Comparison of ENCODE assay signal across 7 mouse cellular contexts in genomic region chr2:52558411-52558810, GRCm38 (mm10).
DNase-seq lines count a peak whose midpoint lies in the region; ATAC-seq and TF ChIP-seq lines count a peak whose summit lies in the region.

No protein-coding gene starts in this region.

- H3K36me3 ChIP-seq in CH12.LX (replicated peaks in 1 of 2; ENCODE audit: control insufficient read depth in 1 of 2, insufficient read depth in 1 of 2, low read length in 1 of 2) = no peaks in the 10 kb centered on the region
- no peaks in the 10 kb centered on the region for H3K36me3 ChIP-seq in limb, embryonic 10.5 days

- H3K9me3 ChIP-seq in CH12.LX (replicated peaks; ENCODE audit: low read length) = peaks cover 1% of the 10 kb centered on the region
- no peaks in the 10 kb centered on the region for H3K9me3 ChIP-seq in limb, embryonic 10.5 days (replicated peaks)

- no peaks in the 10 kb centered on the region for H3K27me3 ChIP-seq in CH12.LX (replicated peaks)
- H3K27me3 ChIP-seq in limb, embryonic 10.5 days (ENCODE audit: low read depth, poor library complexity, severe bottlenecking) = no peaks in the 10 kb centered on the region

- TF ChIP-seq CTCF in CH12.LX (conservative IDR thresholded peaks at IDR 0.05 in 1 of 2, IDR thresholded peaks at IDR 0.05 in 1 of 2; ENCODE audit: low read depth in 2 of 2, low read length in 2 of 2) = no peak
- no peak for TF ChIP-seq CTCF in olfactory bulb, adult 2 months (IDR thresholded peaks at IDR 0.05; ENCODE audit: insufficient read depth, low read depth, low read length)

- H3K9ac ChIP-seq in CH12.LX (ENCODE audit: insufficient read depth, low read depth) = no peak overlapping the region

- TF ChIP-seq POLR2A in CH12.LX (IDR thresholded peaks at IDR 0.05; ENCODE audit: low read depth, low read length) = no peak
- no peak for TF ChIP-seq POLR2A in olfactory bulb, adult 2 months (IDR thresholded peaks at IDR 0.05; ENCODE audit: insufficient read depth, low read depth, low read length)

- H3K4me3 ChIP-seq in CH12.LX (replicated peaks in 1 of 3; ENCODE audit: low read depth in 2 of 3, low read length in 2 of 3, poor library complexity in 1 of 3) = no peak overlapping the region
- H3K4me3 ChIP-seq in olfactory bulb, adult 2 months (ENCODE audit: insufficient read depth, low read depth, low read length) = no peak overlapping the region
- no peak overlapping the region for H3K4me3 ChIP-seq in limb, embryonic 10.5 days

- H3K4me2 ChIP-seq in CH12.LX (ENCODE audit: insufficient read depth, low read depth, poor library complexity, severe bottlenecking) = no peak overlapping the region

- peaks cover 0 to 25% of the 10 kb centered on the region in 2 experiments; a peak in 2 of 4 replicates for H3K4me1 ChIP-seq in CH12.LX (ENCODE audit: control insufficient read depth in 1 of 2, insufficient read depth in 2 of 2)
- peaks cover 12% of the 10 kb centered on the region; the same call in 1 of the 2 replicates for H3K4me1 ChIP-seq in olfactory bulb, adult 2 months (ENCODE audit: control insufficient read depth, insufficient read depth, low read length)
- no peaks in the 10 kb centered on the region for H3K4me1 ChIP-seq in limb, embryonic 10.5 days

- no peak for TF ChIP-seq RAD21 in CH12.LX (IDR thresholded peaks at IDR 0.05; ENCODE audit: low read depth, low read length)

- H3K79me2 ChIP-seq in CH12.LX (replicated peaks; ENCODE audit: control insufficient read depth, extremely low read depth, insufficient read depth, poor library complexity, severe bottlenecking) = no peaks in the 10 kb centered on the region

- in situ Hi-C loops in CH12.LX (cut with MboI; ENCODE audit: low pct_ligation_motif_present, low pct_unique_long_range_greater_than_20kb, low sequenced_read_pairs) = no loop called here

- dilution Hi-C loops in CH12.LX (cut with MboI; ENCODE audit: extremely low pct_ligation_motif_present, extremely low pct_unique_long_range_greater_than_20kb, low sequenced_read_pairs) = no loop called here

- TF ChIP-seq EP300 in CH12.LX (IDR thresholded peaks at IDR 0.05; ENCODE audit: low read length) = no peak

- peak; percentile 30 for DNase-seq in CH12.LX (ENCODE audit: extremely low read depth)
- peak; percentile 56 to 86 for DNase-seq in frontal cortex, adult 2 months (ENCODE audit: extremely low spot score in 1 of 2, low spot score in 1 of 2)
- DNase-seq in layer of hippocampus, postnatal 36 days = peak; percentile 67
- no peak for DNase-seq in limb, embryonic 10.5 days (ENCODE audit: low spot score)

- ATAC-seq in cerebellum, adult (ENCODE audit: insufficient number of reproducible peaks, low FRiP score, low TSS enrichment) = peak; percentile 88
- no peak for ATAC-seq in inflammation-experienced regulatory T-cells, adult 6 months

- 14% methylated on average over 8 of the region's 8 CpGs for WGBS in olfactory bulb, adult 2 months
- WGBS in limb, embryonic 10.5 days = 55% methylated on average over 8 of the region's 8 CpGs

- no peak overlapping the region for H3K27ac ChIP-seq in CH12.LX (ENCODE audit: insufficient read depth, low read depth)
- peak overlapping the region; percentile 67 for H3K27ac ChIP-seq in olfactory bulb, adult 2 months (ENCODE audit: insufficient read depth, low read depth, low read length)
- no peak overlapping the region for H3K27ac ChIP-seq in limb, embryonic 10.5 days

TF ChIP-seq in CH12.LX, 34 proteins besides CTCF, POLR2A, EP300 and RAD21:
- TF ChIP-seq NELFE (IDR thresholded peaks at IDR 0.05; ENCODE audit: low read depth, low read length) (no peak), TBP (conservative IDR thresholded peaks at IDR 0.05; ENCODE audit: low read depth, low read length) (no peak), JUND (conservative IDR thresholded peaks at IDR 0.05; ENCODE audit: low read depth, low read length) (no peak), ZC3H11A (IDR thresholded peaks at IDR 0.05; ENCODE audit: low read depth, low read length) (no peak), SIN3A (IDR thresholded peaks at IDR 0.05; ENCODE audit: low read length) (no peak), BHLHE40 (IDR thresholded peaks at IDR 0.05; ENCODE audit: low read depth, low read length) (no peak), IRF4 (IDR thresholded peaks at IDR 0.05; ENCODE audit: low read depth, low read length) (no peak), MAZ (IDR thresholded peaks at IDR 0.05; ENCODE audit: low read depth, low read length) (no peak), MAFK (IDR thresholded peaks at IDR 0.05; ENCODE audit: insufficient replicate concordance, low read length) (no peak), SMC3 (IDR thresholded peaks at IDR 0.05; ENCODE audit: low read depth, low read length) (no peak), ZKSCAN1 (IDR thresholded peaks at IDR 0.05; ENCODE audit: borderline replicate concordance, low read depth, low read length) (no peak), KAT2A (IDR thresholded peaks at IDR 0.05; ENCODE audit: insufficient replicate concordance, low read length) (no peak), POLR2AphosphoS2 (IDR thresholded peaks at IDR 0.05; ENCODE audit: low read depth, low read length) (no peak), NRF1 (IDR thresholded peaks at IDR 0.05; ENCODE audit: low read depth, low read length) (no peak), USF1 (IDR thresholded peaks at IDR 0.05; ENCODE audit: low read depth, low read length) (no peak), USF2 (conservative IDR thresholded peaks at IDR 0.05; ENCODE audit: low read depth, low read length) (no peak), E2F4 (IDR thresholded peaks at IDR 0.05; ENCODE audit: insufficient replicate concordance, low read depth, low read length) (no peak), CHD2 (IDR thresholded peaks at IDR 0.05; ENCODE audit: low read length) (no peak), RCOR1 (conservative IDR thresholded peaks at IDR 0.05; ENCODE audit: low read depth, low read length) (no peak), MYC (IDR thresholded peaks at IDR 0.05; ENCODE audit: low read depth, low read length) (no peak)
